ENCODE assay signal across 16 mouse cellular contexts in the genomic region with DNA sequence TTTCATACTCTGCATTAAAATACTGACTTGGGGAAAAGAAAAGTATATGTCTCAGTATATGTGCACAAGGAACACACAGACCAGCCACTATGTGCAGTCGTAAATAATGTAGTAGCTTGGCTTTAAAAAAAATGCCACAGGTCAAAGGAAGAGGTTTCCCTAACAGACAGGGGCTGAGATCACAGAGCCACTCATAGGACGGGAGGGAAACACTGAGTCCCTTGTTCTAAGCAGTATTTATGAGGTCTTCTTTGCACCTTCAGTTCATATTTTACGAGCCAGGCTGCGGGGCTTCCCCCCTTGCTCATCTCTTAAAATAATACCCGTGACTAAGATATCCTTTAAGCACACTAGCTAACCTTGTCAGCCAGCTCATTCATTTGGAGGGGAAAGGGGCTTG. TPM values are rescaled to one million over a fixed set of nuclear protein-coding genes. Genes with fewer than 3 reads are reported as not detected.
DNase-seq lines count a peak whose midpoint lies in the region; ATAC-seq lines count a peak whose summit lies in the region.
"Had no signal": no experiment of that assay in that cellular context is flagged by ENCODE, and none has a peak within 500 bp of the region (broad histone marks: within the 10 kb centered on the region; RNA-seq: fewer than 3 reads in every experiment).

No protein-coding gene starts in this region.

- no peaks in the 10 kb centered on the region for H3K9me3 ChIP-seq in heart, embryonic 15.5 days (replicated peaks)
- H3K9me3 ChIP-seq in midbrain, embryonic 16.5 days (replicated peaks; ENCODE audit: control insufficient read depth, low read length, poor library complexity, severe bottlenecking) = no peaks in the 10 kb centered on the region
- H3K9me3 ChIP-seq in midbrain, embryonic 11.5 days (ENCODE audit: control insufficient read depth, low read length) = no peaks in the 10 kb centered on the region
- H3K9me3 ChIP-seq in stomach, embryonic 16.5 days (replicated peaks; ENCODE audit: control insufficient read depth, low read length) = no peaks in the 10 kb centered on the region
- H3K9me3 ChIP-seq: midbrain, embryonic 12.5 days had no signal

- peaks cover 10% of the 10 kb centered on the region for H3K4me1 ChIP-seq in heart, embryonic 15.5 days (replicated peaks)
- H3K4me1 ChIP-seq in midbrain, embryonic 16.5 days (ENCODE audit: control insufficient read depth, insufficient read depth, low read length) = no peaks in the 10 kb centered on the region
- no peaks in the 10 kb centered on the region for H3K4me1 ChIP-seq in midbrain, embryonic 11.5 days (ENCODE audit: control insufficient read depth, insufficient read depth, low read length)
- H3K4me1 ChIP-seq in stomach, embryonic 16.5 days (ENCODE audit: control insufficient read depth, insufficient read depth, low read length) = no peaks in the 10 kb centered on the region

- no peak overlapping the region for H3K9ac ChIP-seq in heart, embryonic 15.5 days
- no peak overlapping the region for H3K9ac ChIP-seq in midbrain, embryonic 16.5 days (ENCODE audit: low read depth, low read length)
- no peak overlapping the region for H3K9ac ChIP-seq in midbrain, embryonic 11.5 days (ENCODE audit: low read length)
- no peak overlapping the region for H3K9ac ChIP-seq in stomach, embryonic 16.5 days (ENCODE audit: low read length)
- H3K9ac ChIP-seq: liver, embryonic 14.5 days; midbrain, embryonic 12.5 days had no signal

- peak; percentile 21 to 27 for DNase-seq in adrenal gland, postnatal 36 days
- no peak for DNase-seq in adrenal gland, postnatal 4 days (ENCODE audit: low spot score in 2 of 2)
- no peak for DNase-seq in heart, adult 11 months
- DNase-seq in midbrain, embryonic 11.5 days (ENCODE audit: low spot score, missing footprints) = no peak
- no peak for DNase-seq in cerebellum, adult 11 months
- DNase-seq: adrenal gland, adult 8-10 months; B cell, adult 2 months; heart, postnatal 14 days; kidney, adult 8-10 months; layer of hippocampus, postnatal 36 days; thymus, adult 18-20 months had no signal

- H3K27me3 ChIP-seq in heart, embryonic 15.5 days = no peaks in the 10 kb centered on the region
- H3K27me3 ChIP-seq in midbrain, embryonic 16.5 days (ENCODE audit: control insufficient read depth, insufficient read depth, low read depth, low read length) = no peaks in the 10 kb centered on the region
- H3K27me3 ChIP-seq in midbrain, embryonic 11.5 days (ENCODE audit: control insufficient read depth, insufficient read depth, low read length) = no peaks in the 10 kb centered on the region
- no peaks in the 10 kb centered on the region for H3K27me3 ChIP-seq in stomach, embryonic 16.5 days (ENCODE audit: control insufficient read depth, insufficient read depth, low read length)
- H3K27me3 ChIP-seq: midbrain, embryonic 12.5 days had no signal

- no peaks in the 10 kb centered on the region for H3K36me3 ChIP-seq in heart, embryonic 15.5 days
- H3K36me3 ChIP-seq in midbrain, embryonic 16.5 days (ENCODE audit: control insufficient read depth, insufficient read depth, low read length) = no peaks in the 10 kb centered on the region
- no peaks in the 10 kb centered on the region for H3K36me3 ChIP-seq in midbrain, embryonic 11.5 days (ENCODE audit: control insufficient read depth, insufficient read depth, low read length)
- no peaks in the 10 kb centered on the region for H3K36me3 ChIP-seq in stomach, embryonic 16.5 days (ENCODE audit: control insufficient read depth, insufficient read depth, low read length)
- H3K36me3 ChIP-seq: midbrain, embryonic 12.5 days had no signal

- WGBS in heart, embryonic 15.5 days = 15% methylated on average over 5 of the region's 5 CpGs
- 20% methylated on average over 5 of the region's 5 CpGs for WGBS in midbrain, embryonic 16.5 days
- 25% methylated on average over 5 of the region's 5 CpGs for WGBS in midbrain, embryonic 11.5 days
- WGBS in stomach, embryonic 16.5 days = 31% methylated on average over 5 of the region's 5 CpGs

- H3K4me3 ChIP-seq in heart, embryonic 15.5 days = peak overlapping the region; percentile 24
- H3K4me3 ChIP-seq in midbrain, embryonic 16.5 days (ENCODE audit: low read depth, low read length) = no peak overlapping the region
- no peak overlapping the region for H3K4me3 ChIP-seq in midbrain, embryonic 11.5 days (ENCODE audit: low read depth, low read length)
- H3K4me3 ChIP-seq in stomach, embryonic 16.5 days (replicated peaks; ENCODE audit: low read length) = peak overlapping the region; percentile 16; the same call in 1 of the 2 replicates
- H3K4me3 ChIP-seq: midbrain, embryonic 12.5 days had no signal

- no peak for ATAC-seq in heart, embryonic 15.5 days (replicated peaks; ENCODE audit: insufficient number of reproducible peaks, insufficient read depth, low FRiP score, low read depth)
- no peak for ATAC-seq in midbrain, embryonic 16.5 days
- ATAC-seq in midbrain, embryonic 11.5 days (ENCODE audit: low FRiP score) = no peak
- no peak for ATAC-seq in stomach, embryonic 16.5 days (ENCODE audit: insufficient read depth, low FRiP score)

- H3K4me2 ChIP-seq in heart, embryonic 15.5 days = peak overlapping the region; percentile 56
- peak overlapping the region; percentile 7; the same call in 1 of the 2 replicates for H3K4me2 ChIP-seq in midbrain, embryonic 16.5 days (ENCODE audit: low read length)
- H3K4me2 ChIP-seq in midbrain, embryonic 11.5 days = no peak overlapping the region
- H3K4me2 ChIP-seq in stomach, embryonic 16.5 days (ENCODE audit: low read depth, low read length) = peak overlapping the region; percentile 9; the same call in 1 of the 2 replicates
- H3K4me2 ChIP-seq: midbrain, embryonic 12.5 days had no signal

- H3K27ac ChIP-seq in heart, embryonic 15.5 days = no peak overlapping the region
- H3K27ac ChIP-seq in midbrain, embryonic 16.5 days (ENCODE audit: low read length) = no peak overlapping the region
- no peak overlapping the region for H3K27ac ChIP-seq in midbrain, embryonic 11.5 days (ENCODE audit: low read depth, low read length)
- no peak overlapping the region for H3K27ac ChIP-seq in stomach, embryonic 16.5 days (ENCODE audit: low read length)
- H3K27ac ChIP-seq: liver, embryonic 14.5 days; midbrain, embryonic 12.5 days had no signal

RNA-seq across cellular contexts. Expression of a gene that starts 6.4 kb away (rescaled TPM):
- total RNA-seq in adrenal gland, postnatal 36 days (2021) = 1 to 10 TPM; 2.3 to 2.5 TPM
- 10 to 100 TPM in 1 of 2 experiments, 1 to 10 TPM in 1; 8.3 to 12.7 TPM for total RNA-seq in adrenal gland, postnatal 4 days (2021)
- polyA plus RNA-seq in heart, embryonic 15.5 days (2015; fragmentation: Nextera tagmentation; extraction: Ambion mirVana) = 5.4 and 6.4 TPM in 2 replicates
- polyA plus RNA-seq in midbrain, embryonic 16.5 days (2015; fragmentation: Nextera tagmentation; extraction: Ambion mirVana) = 2.6 and 3.4 TPM in 2 replicates
- polyA plus RNA-seq in midbrain, embryonic 11.5 days (2014; fragmentation: Nextera tagmentation; extraction: Ambion mirVana) = 3.4 and 4.0 TPM in 2 replicates
- 5.9 and 6.9 TPM in 2 replicates for polyA plus RNA-seq in stomach, embryonic 16.5 days (2015; fragmentation: Nextera tagmentation; extraction: Ambion mirVana)

Comparison
In these comparisons a context has a peak if more than half of its experiments do, and no peak if none do; other contexts are left out.
1. DNase-seq: peak in adrenal gland, postnatal 36 days (2 of 2); none in adrenal gland, postnatal 4 days (0 of 2), heart, adult 11 months (single experiment), midbrain, embryonic 11.5 days (single experiment) and cerebellum, adult 11 months (single experiment).
2. H3K4me3 ChIP-seq: peak in heart, embryonic 15.5 days (single experiment) and stomach, embryonic 16.5 days (single experiment); none in midbrain, embryonic 16.5 days (single experiment) and midbrain, embryonic 11.5 days (single experiment).